Mouse (Mus musculus) ES-Bruce4 (cell line): ENCODE results near the gene Traip. TPM values are rescaled to one million over a fixed set of nuclear protein-coding genes. Genes with fewer than 3 reads are reported as not detected.
A peak's percentile ranks its signal among the peaks of the same experiment; 100 is the strongest.

Experiments used
- H3K27ac ChIP-seq: 2 replicates; pipeline ENCODE4 v1.5.1; 2012; ENCODE audit warnings: low read length, inconsistent platforms; ENCODE audit not compliant: insufficient read depth
- H3K27me3 ChIP-seq: 2 replicates; pipeline ENCODE4 v1.6.1; 2012; ENCODE audit warnings: mild to moderate bottlenecking, low read length, inconsistent platforms; ENCODE audit not compliant: control insufficient read depth, poor library complexity, insufficient read depth, severe bottlenecking
- H3K36me3 ChIP-seq: 2 replicates; pipeline ENCODE4 v1.6.1; 2012; ENCODE audit warnings: inconsistent platforms, mild to moderate bottlenecking, low read length, moderate library complexity; ENCODE audit not compliant: control insufficient read depth, poor library complexity, insufficient read depth, severe bottlenecking
- H3K4me1 ChIP-seq: one replicate; pipeline ENCODE4 v1.8.1; 2011; ENCODE audit warnings: low read length; ENCODE audit not compliant: control insufficient read depth, insufficient read depth
- H3K4me3 ChIP-seq: 2 replicates; pipeline ENCODE4 v1.5.1; 2011; ENCODE audit warnings: low read depth, mild to moderate bottlenecking, low read length
- H3K9ac ChIP-seq: 2 replicates; pipeline ENCODE4 v1.6.1; 2012; ENCODE audit warnings: low read depth, mild to moderate bottlenecking, inconsistent platforms; ENCODE audit not compliant: poor library complexity, severe bottlenecking
- H3K9me3 ChIP-seq: replicated peaks from 2 replicates; pipeline ENCODE4 v1.6.1; 2012; ENCODE audit warnings: mild to moderate bottlenecking, low read length, inconsistent platforms; ENCODE audit not compliant: control insufficient read depth, poor library complexity, insufficient read depth, severe bottlenecking
- CTCF ChIP-seq: IDR thresholded peaks from one replicate; pipeline ENCODE4 v1.8.1; 2011; ENCODE audit warnings: low read depth, low read length
- EP300 ChIP-seq: IDR thresholded peaks from 2 replicates; pipeline ENCODE4 v1.6.1; 2011; ENCODE audit warnings: low read depth, low read length; ENCODE audit not compliant: insufficient read depth
- POLR2A ChIP-seq: IDR thresholded peaks from one replicate; pipeline ENCODE4 v1.8.1; 2011; ENCODE audit warnings: low read length; ENCODE audit not compliant: insufficient read depth
- polyA plus RNA-seq: library from polyadenylated mRNA; stranded (reverse); fragments of >200 nt; gene quantifications from 2 replicates; pipeline ENCODE4 v1.2.4, GENCODE M21; 2011; ENCODE audit warnings: low read depth; ENCODE audit not compliant: missing spikeins, insufficient read depth, insufficient read length

Traip gene
- polyA plus RNA-seq, 1 experiment = 20.4 TPM

GRCm38 (mm10) chr9:107926920-107927420 is 23.0 kb upstream of the Traip start:
- Histone ChIP-seq H3K36me3 (no peaks in the 10 kb centered on the region), H3K27me3 (no peaks in the 10 kb centered on the region), H3K4me1 (no peaks in the 10 kb centered on the region), H3K9ac (no peak overlapping the region), H3K27ac (no peak overlapping the region), H3K9me3 (no peaks in the 10 kb centered on the region), H3K4me3 (no peak overlapping the region)
- no peak for TF ChIP-seq POLR2A

GRCm38 (mm10) chr9:107927749-107928148 is 22.2 kb upstream of the Traip start:
- TF ChIP-seq POLR2A (no peak), EP300 (no peak), CTCF (no peak)
- Histone ChIP-seq H3K27me3 (no peaks in the 10 kb centered on the region), H3K9ac (no peak overlapping the region), H3K27ac (no peak overlapping the region), H3K36me3 (no peaks in the 10 kb centered on the region), H3K9me3 (no peaks in the 10 kb centered on the region), H3K4me3 (no peak overlapping the region), H3K4me1 (no peaks in the 10 kb centered on the region)

GRCm38 (mm10) chr9:107928169-107928568 is 21.8 kb upstream of the Traip start, which contains the start of gene Actl11:
TSS of gene Actl11 (plus strand) at chr9:107928469.
- H3K27ac ChIP-seq = no peak within 1 kb of the TSS
- H3K27me3 ChIP-seq = no peaks in the 10 kb centered on the region
- no peak for TF ChIP-seq CTCF
- TF ChIP-seq POLR2A = no peak
- no peak for TF ChIP-seq EP300
- H3K4me1 ChIP-seq = no peaks in the 10 kb centered on the region
- H3K36me3 ChIP-seq = no peaks in the 10 kb centered on the region
- H3K9me3 ChIP-seq = no peaks in the 10 kb centered on the region
- H3K4me3 ChIP-seq = no peak within 1 kb of the TSS
- H3K9ac ChIP-seq = no peak within 1 kb of the TSS

GRCm38 (mm10) chr9:107932221-107932620 is 17.7 kb upstream of the Traip start:
- no peaks in the 10 kb centered on the region for H3K4me1 ChIP-seq
- no peak overlapping the region for H3K4me3 ChIP-seq
- TF ChIP-seq EP300 (no peak), CTCF (no peak), POLR2A (no peak)
- H3K27me3 ChIP-seq = no peaks in the 10 kb centered on the region
- H3K36me3 ChIP-seq = no peaks in the 10 kb centered on the region
- no peak overlapping the region for H3K9ac ChIP-seq
- H3K27ac ChIP-seq = no peak overlapping the region
- H3K9me3 ChIP-seq = no peaks in the 10 kb centered on the region

- no peaks in the 10 kb centered on the region for H3K27me3 ChIP-seq
- no peaks in the 10 kb centered on the region for H3K9me3 ChIP-seq
- TF ChIP-seq CTCF (no peak), EP300 (no peak), POLR2A (no peak)
- no peak overlapping the region for H3K9ac ChIP-seq
- H3K36me3 ChIP-seq = no peaks in the 10 kb centered on the region
- no peak overlapping the region for H3K4me3 ChIP-seq
- no peak overlapping the region for H3K27ac ChIP-seq
- H3K4me1 ChIP-seq = no peaks in the 10 kb centered on the region
Measured at GRCm38 (mm10) chr9:107934146-107934545, 15.8 kb upstream of the Traip start.

GRCm38 (mm10) chr9:107935374-107935773 is 14.6 kb upstream of the Traip start, which contains the start of gene Camkv:
TSS of gene Camkv (plus strand) at chr9:107935674.
- Histone ChIP-seq H3K27me3 (no peaks in the 10 kb centered on the region), H3K36me3 (no peaks in the 10 kb centered on the region), H3K4me3 (peak within 1 kb of the TSS; percentile 69), H3K9me3 (no peaks in the 10 kb centered on the region), H3K27ac (no peak within 1 kb of the TSS), H3K9ac (peak within 1 kb of the TSS; percentile 56), H3K4me1 (no peaks in the 10 kb centered on the region)
- TF ChIP-seq CTCF = no peak
- no peak for TF ChIP-seq EP300
- no peak for TF ChIP-seq POLR2A
